Mouse (Mus musculus): ENCODE data around the gene Itgb5.

The Itgb5 gene

DNA sequence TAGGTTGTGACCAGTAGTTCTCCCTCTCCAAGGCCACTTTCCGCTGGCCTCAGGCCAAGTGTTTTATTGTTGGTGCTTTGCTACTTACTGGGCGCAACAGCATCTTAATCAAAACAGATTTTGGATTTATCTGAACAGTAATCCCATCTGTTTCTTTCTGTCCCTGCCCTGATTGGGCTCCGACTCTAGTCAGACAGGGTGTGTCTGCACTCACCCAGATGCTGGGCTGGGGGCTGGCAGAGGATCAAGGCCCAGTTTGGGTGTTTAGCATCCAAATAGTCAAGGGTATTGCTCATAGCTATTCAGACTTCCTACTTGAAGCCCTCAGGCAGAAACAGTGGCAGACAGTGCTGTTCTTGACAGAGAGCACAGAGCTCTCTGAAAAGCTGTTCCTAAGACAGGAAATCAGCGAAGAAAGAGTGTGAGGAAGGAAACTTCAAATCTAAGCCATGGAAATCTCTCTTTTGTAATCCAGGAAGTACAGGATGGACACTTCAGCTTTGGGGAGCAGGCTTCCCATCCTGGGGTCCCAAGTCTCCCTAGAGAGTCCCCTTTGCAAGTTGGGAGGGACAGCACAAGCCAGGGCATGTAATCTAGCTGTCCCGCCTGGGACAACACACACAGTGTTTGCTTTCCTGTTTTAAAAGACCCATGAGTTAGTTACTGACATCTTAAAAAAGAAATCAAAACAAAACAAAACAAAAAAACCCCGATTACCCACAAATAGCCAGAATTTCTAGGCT is 48.7 kb downstream of the Itgb5 start:
- DNase-seq (ENCODE audit: low spot score in 2 of 2), result peak; percentile 54 to 73

DNA sequence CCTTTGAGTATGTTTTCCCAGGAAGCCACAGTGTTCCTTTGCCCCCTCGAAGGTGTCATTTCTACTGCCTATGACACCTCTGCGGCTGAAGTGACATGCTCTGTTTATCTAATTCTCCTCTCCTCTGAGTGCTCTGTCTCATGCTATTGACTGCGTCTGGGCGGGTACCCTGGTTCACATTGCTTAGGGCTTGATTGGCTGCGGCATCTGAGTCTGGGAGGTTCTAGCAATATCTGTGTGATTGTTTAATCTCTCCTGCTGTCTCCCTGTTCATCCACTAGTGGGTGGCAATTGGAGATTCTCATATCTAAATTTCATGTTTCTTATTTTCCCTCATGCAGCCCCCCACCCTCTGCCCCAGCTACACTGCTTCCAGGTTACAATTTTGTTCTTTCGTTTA is 49.6 kb downstream of the Itgb5 start:
- no peak for DNase-seq (ENCODE audit: low spot score in 2 of 2)

- no peak for DNase-seq (ENCODE audit: low spot score in 2 of 2)
Measured at GRCm38 (mm10) chr16:33879556-33879955, 50.1 kb downstream of the Itgb5 start.

DNA sequence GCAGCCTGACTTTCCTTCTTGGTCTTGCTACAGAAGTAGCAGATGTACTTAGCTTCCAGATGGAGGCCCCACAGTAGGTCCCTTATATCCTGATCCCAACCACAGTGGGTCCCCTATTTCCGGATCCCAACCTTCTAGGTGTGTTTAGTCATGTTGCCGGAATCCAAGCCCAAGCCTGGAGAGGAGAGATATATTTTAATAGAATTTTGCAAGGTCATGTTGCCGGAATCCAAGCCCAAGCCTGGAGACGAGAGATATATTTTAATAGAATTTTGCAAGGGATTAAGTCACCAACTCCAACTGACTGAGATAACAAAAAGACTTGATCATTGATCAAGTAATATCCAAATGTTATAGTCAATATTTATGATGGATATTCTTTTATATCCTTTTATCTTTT is 51.3 kb downstream of the Itgb5 start:
- DNase-seq (ENCODE audit: low spot score in 2 of 2), result no peak

- peak in 1 of 2 experiments; percentile 32 for DNase-seq (ENCODE audit: low spot score in 2 of 2)
Measured at GRCm38 (mm10) chr16:33882540-33882939, 53.1 kb downstream of the Itgb5 start.

DNA sequence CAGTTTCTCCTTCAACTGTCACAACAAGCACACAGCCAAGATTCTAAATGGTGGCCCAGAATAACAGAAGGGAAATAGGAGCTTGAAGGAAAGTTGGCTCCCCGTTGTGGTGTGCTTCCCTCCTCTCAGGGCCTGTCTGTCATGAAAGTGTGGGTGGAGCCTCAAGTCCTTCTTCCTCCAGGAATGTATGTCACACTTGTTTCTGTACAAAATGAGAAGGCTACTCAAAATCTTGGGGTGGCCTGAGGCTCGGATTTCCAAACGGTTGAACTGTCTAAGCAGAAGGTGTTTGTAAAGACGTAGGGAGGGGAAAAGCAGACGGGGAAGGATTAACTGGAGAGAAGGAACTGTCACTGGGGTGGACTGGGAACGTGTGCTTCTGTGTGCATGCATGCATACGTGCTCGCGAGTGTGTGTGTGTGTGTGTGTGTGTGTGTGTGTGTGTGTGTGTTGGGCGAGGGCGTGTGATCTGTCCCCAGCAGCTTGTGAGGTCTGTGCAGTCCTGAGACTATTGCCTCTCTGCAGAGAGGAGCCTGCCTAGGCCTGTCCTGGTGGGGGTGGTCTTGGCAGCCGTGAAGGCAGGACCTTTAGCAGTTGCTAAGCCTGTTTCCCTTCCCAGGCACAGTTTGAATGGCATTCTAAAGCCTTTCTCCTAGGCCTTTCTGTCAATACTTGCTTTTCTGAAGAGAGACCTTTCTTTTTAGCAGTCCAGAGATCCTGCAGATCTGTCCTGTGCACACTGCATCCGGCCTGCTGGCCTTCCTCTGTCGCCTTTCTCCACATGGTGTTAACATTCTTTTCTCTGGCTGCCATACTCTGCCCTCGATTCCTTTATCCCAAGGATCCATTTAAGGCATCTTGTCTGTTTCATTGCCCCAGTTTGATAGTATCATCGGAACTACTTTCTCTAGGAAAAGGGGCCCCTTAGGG is 53.8 kb downstream of the Itgb5 start:
- DNase-seq (ENCODE audit: low spot score in 2 of 2), result peak; percentile 65 to 70

DNA sequence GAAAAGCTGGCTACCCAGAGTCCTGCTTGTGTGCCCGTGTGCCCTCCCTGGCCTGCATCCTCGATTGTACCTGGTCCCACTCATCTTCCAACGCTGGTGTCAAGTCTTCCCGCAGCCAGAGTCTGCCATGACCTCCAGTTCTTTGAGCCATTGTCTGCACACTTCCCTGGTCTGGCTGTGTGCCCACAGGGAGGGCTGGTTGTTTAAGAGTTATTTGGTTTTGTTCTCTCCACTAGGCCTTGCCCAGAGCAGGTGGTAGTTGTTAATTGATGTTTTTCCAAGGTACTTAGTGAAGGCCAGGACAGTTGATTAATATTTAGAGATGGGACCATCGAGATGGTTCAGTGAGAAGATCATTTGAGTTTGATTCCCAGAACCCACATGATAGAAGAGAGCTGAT is 54.7 kb downstream of the Itgb5 start:
- no peak for DNase-seq (ENCODE audit: low spot score in 2 of 2)

- no peak for DNase-seq (ENCODE audit: low spot score in 2 of 2)
Measured at GRCm38 (mm10) chr16:33885021-33885471, 55.6 kb downstream of the Itgb5 start.

DNA sequence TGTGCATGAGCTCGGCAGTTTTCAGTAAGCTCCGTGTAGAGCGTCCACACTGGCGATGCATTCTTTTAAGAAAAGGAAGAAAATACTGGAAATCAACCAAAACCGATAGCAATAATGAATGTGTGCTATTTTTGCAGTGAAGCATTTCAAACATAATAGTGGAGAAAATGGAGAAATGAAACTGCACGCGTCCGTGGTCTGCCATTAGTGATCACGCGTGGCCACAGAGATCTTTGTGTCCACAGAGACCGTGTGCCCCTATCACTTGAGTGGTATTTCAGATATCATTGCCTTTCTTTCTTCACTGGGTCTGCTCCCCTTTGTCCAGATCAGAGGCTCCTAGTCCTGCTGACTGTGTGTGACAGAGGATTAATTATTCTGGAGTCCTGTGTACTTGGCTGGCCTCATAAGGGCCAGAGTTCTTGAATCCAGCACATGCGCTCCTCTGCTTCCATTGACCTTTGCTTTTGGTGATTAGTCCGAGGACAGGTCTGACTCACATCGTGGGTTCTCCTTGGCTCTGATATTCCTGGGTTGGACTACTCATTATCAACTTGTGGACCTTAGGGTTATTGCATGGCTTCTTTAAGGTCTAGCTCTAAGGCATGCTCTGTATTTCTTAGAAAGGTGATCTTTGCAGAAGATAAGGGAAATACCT is 56.3 kb downstream of the Itgb5 start:
- no peak for DNase-seq (ENCODE audit: low spot score in 2 of 2)

DNA sequence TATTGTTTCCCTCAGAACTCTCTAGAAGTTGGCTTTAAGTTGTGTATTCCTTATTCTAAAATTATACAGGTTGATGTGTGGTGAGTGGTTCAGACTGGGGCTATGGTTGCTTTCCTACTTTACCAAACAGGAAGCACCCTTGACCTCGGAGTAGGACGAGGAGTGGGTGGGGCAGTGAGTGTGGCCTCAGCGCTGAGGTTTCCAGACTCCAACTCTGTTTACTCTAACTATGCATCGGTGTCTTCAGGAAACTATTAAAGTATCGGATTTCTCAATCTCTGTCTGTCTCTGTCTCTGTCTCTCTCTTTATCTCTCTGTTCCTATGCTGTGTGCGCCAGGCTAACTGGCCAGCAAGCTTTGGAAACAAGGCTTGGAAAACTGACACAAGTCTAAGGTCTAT is 57.2 kb downstream of the Itgb5 start:
- no peak for DNase-seq (ENCODE audit: low spot score in 2 of 2)

GRCm38 (mm10) chr16:33887981-33888380 is 58.5 kb downstream of the Itgb5 start:
- DNase-seq (ENCODE audit: low spot score in 2 of 2), result no peak

- DNase-seq (ENCODE audit: low spot score in 2 of 2), result no peak
Measured at GRCm38 (mm10) chr16:33889000-33889607, 59.6 kb downstream of the Itgb5 start.

DNA sequence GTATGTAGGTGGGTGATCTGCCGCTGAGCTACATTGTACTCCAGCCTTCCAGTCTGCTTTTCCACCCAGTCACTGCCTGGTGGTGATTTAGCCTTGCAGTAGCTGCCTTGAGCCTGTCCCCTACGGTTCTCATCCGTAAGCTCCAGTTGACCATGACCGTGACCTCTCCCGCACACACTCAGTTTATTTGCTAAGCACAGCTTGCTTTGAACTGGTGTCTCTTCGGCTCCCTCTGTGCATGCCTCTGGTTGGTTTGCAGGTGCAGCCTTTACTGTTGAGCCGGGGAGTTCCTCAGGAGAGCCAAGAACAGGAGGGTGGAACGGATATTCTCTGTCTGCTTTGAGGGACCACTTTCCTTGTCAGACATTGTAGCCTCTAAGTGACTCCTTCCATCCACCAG is 61.6 kb downstream of the Itgb5 start:
- no peak for DNase-seq (ENCODE audit: low spot score in 2 of 2)

DNA sequence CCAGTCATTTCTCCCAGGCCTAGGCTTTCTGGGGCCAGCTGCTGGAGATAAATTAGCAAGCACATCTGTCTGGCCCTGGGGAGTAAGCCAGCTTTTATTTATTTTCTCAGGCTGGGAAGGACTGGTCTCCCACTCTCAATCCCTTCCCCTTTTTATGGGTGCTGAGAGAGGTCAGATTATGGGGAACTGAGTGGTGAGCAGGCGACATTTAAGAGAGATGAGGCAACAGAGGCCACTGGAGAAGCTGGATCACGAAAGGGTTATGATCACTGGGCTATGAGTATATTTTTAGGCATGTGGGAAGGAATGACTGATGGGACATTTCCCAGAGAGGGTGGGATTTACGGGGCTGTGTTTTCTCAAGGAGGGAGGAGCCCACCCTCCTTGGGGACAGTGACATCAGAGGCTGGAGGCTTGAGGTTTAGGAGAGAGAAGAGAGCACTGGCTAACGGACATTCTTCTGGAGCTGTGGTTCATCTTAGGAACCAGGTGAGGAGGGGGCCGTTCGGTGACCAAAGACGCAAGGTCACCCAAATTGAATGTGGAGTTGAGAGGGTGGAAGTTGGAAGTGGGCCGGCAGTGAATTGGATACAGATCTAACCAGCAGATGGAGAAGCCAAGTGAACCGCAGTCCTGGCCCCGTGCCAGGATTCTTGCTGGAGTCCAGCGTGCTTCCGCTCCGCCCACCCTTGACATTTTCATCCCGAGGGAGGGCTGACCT is 62.3 kb downstream of the Itgb5 start:
- DNase-seq (ENCODE audit: low spot score in 2 of 2), result peak; percentile 48 to 81

DNA sequence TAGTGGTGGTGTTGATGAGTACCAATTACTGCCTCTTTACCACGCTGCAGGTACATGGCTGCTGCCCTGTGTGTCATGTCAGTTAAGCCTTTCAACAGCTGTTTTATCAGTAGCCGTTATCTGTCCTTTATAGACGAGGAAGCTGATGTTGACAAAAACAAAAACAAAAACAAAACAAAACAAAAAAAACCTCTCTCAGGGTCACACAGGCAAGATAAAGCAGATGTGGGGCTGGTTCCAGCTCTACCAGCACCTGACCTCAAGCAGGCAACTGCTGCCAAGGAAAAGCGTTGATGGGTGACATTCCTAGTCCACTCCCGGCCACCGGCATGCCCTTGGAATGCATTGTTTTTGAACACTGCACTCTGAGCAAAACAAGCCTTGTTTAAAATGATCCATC is 63.1 kb downstream of the Itgb5 start:
- DNase-seq (ENCODE audit: low spot score in 2 of 2), result no peak

DNA sequence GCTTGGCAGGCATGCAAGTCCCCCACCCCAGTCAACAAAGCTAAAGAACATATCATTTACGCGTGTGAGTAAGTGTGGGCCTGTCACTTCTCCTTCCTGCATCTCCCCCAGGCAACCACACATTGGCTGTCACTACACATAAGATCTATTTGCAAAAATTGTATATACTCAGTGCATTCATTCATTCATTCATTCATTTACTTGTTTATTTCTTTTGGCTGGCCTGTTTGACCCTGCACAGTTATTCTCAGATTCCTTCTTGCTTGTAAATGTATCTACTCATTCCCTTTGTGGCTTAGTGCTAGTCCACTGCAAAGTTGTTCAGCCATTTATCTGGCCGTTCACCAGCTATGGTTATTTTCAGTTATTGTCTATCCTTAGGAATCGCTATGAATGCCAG is 64.3 kb downstream of the Itgb5 start:
- DNase-seq (ENCODE audit: low spot score in 2 of 2), result no peak

DNA sequence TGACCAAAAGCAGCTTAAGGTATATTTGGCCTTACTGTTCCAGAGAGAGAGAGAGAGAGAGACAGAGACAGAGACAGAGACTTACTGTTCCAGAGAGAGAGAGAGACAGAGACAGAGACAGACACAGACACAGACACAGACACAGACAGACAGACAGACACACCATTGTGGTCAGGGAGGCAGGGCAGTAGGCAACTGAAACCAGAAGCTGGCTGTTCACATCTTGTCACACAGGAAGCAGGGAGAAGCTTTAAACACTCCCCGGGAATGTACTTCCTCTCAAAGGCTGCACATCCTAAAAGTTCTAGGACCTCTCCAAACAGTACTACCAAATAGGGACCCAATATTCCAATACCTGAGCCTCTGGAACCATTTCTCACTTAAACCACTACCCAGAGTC is 65.0 kb downstream of the Itgb5 start:
- DNase-seq (ENCODE audit: low spot score in 2 of 2), result no peak

- no peak for DNase-seq (ENCODE audit: low spot score in 2 of 2)
Measured at GRCm38 (mm10) chr16:33895690-33896089, 66.2 kb downstream of the Itgb5 start.

DNA sequence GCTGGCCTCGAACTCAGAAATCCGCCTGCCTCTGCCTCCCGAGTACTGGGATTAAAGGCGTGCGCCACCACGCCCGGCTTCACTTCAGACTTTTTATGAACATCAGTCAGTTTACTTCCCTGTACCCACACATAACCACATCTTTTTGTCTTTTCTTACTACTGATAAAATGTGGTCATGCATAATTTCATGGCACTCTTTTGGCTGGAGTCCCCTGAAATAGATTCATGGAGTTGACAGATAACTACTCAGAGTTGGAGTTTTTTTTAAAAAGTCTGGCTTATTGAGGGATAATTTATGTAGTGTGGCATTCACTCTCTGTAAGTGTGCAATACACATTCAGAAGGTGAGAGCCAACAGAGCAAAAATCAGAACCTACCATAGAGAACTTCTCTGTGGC is 67.3 kb downstream of the Itgb5 start:
- no peak for DNase-seq (ENCODE audit: low spot score in 2 of 2)

DNA sequence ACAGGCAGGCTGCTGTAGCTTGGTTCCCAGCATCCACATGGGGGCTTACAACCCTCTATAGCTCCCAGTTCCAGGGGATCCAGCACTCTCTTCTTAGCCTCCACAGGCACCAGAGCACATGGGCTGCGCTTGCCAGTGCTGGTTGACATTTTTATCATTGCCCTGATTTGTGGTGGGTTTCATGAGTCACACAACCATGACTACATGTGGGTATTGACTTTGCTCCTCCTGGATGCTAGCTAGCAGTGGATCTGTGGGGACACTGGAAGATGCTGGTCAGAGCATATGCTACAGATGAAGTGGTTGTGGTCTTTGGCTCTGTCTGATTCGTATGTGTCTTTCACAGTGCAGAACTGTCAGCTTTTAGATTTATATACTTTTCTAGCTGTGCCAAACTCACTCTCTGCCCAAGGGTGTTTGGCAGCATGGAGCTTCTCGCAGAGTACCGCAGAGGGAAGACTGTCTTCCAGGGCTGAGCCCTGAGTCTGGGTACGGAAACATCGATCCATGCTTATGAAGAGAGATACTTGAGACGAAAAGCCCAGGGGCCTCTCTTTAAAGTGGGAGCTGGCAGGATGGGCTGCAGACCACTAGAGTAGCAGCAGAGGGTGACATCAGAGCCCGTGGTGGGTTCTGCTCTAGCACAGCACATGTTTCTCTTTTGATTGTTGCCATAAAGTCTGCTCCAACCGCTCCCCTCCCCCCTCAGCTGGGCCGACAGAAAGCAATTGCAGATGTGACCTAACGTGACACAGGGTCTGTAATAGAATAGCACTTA is 74.4 kb downstream of the Itgb5 start:
- DNase-seq (ENCODE audit: low spot score in 2 of 2), result no peak

All from urinary bladder, postnatal 36 days (tissue).